Mouse (Mus musculus) small intestine, adult 2 months (tissue): Measurements from ENCODE around the gene Atf6.

Source experiments
- CTCF ChIP-seq: fragments of 200-500 bp; IDR thresholded peaks from 2 replicates; pipeline ENCODE4 v1.5.1; 2012; ENCODE audit warnings: low read depth, mild to moderate bottlenecking, control low read depth, inconsistent platforms, low read length, moderate library complexity, mixed read lengths; ENCODE audit not compliant: insufficient replicate concordance, insufficient read length; ENCODE audit errors: extremely low read depth
- POLR2A ChIP-seq: fragments of 200-500 bp; IDR thresholded peaks from 2 replicates; pipeline ENCODE4 v1.6.1; 2012; ENCODE audit warnings: low read depth, mild to moderate bottlenecking, control low read depth, inconsistent platforms, low read length, moderate library complexity

GRCm38 (mm10) chr1:170855056-170855760 lies 12.4 kb downstream of the Atf6 start:
- TF ChIP-seq CTCF (no peak), POLR2A (no peak)
